Comparison of ENCODE assay signal across 34 mouse cellular contexts in genomic region chr9:114922209-114922608, GRCm38 (mm10). TPM values are rescaled to one million over a fixed set of nuclear protein-coding genes. Genes with fewer than 3 reads are reported as not detected.
"Had no signal": no experiment of that assay in that cellular context is flagged by ENCODE, and none has a peak within 500 bp of the region (broad histone marks: within the 10 kb centered on the region; RNA-seq: fewer than 3 reads in every experiment).

No protein-coding gene starts in this region.

- H3K27me3 ChIP-seq: heart, embryonic 12.5 days; heart, embryonic 13.5 days; heart, embryonic 15.5 days; hindbrain, embryonic 12.5 days; hindbrain, embryonic 13.5 days; hindbrain, embryonic 15.5 days; intestine, embryonic 15.5 days; kidney, embryonic 15.5 days had no signal

- H3K4me1 ChIP-seq: hindbrain, embryonic 15.5 days; intestine, embryonic 15.5 days had no signal

- H3K4me2 ChIP-seq: heart, embryonic 11.5 days; heart, embryonic 12.5 days; heart, embryonic 13.5 days; heart, embryonic 15.5 days; hindbrain, embryonic 12.5 days; hindbrain, embryonic 13.5 days; hindbrain, embryonic 14.5 days; hindbrain, embryonic 15.5 days; intestine, embryonic 15.5 days; kidney, embryonic 15.5 days had no signal

- H3K9me3 ChIP-seq: heart, embryonic 10.5 days; heart, embryonic 12.5 days; heart, embryonic 13.5 days; heart, embryonic 15.5 days; hindbrain, embryonic 10.5 days; hindbrain, embryonic 12.5 days; hindbrain, embryonic 13.5 days; hindbrain, embryonic 15.5 days; intestine, embryonic 15.5 days; kidney, embryonic 15.5 days had no signal

- ATAC-seq: hindbrain, embryonic 16.5 days; hindbrain, postnatal 0 days; inflammation-experienced regulatory T-cells, adult 6 months; intestine, embryonic 15.5 days; intestine, embryonic 16.5 days; intestine, postnatal 0 days had no signal

- H3K36me3 ChIP-seq: heart, embryonic 15.5 days had no signal

- H3K27ac ChIP-seq: heart, embryonic 10.5 days; heart, embryonic 13.5 days; heart, embryonic 15.5 days; hindbrain, embryonic 10.5 days; hindbrain, embryonic 12.5 days; hindbrain, embryonic 13.5 days; hindbrain, embryonic 14.5 days; hindbrain, embryonic 15.5 days; hindbrain, postnatal 0 days; intestine, embryonic 15.5 days; kidney, embryonic 15.5 days; kidney, postnatal 0 days; layer of hippocampus, adult 2 months had no signal

- H3K9ac ChIP-seq: heart, embryonic 12.5 days; heart, embryonic 13.5 days; heart, embryonic 15.5 days; hindbrain, embryonic 12.5 days; hindbrain, embryonic 13.5 days; hindbrain, embryonic 14.5 days; hindbrain, embryonic 15.5 days; intestine, embryonic 15.5 days; kidney, embryonic 15.5 days had no signal

- DNase-seq: heart, postnatal 10 days; heart, postnatal 36 days; heart, postnatal 4 days; kidney, adult 11 months; kidney, adult 18-20 months; kidney, adult 2 months; kidney, adult 8-10 months; kidney, adult 9 months; kidney, postnatal 10 days; kidney, postnatal 14 days; kidney, postnatal 25 days; kidney, postnatal 36 days; kidney, postnatal 4 days; layer of hippocampus, adult 9-11 months; layer of hippocampus, postnatal 36 days had no signal

- H3K4me3 ChIP-seq: heart, embryonic 10.5 days; heart, embryonic 12.5 days; heart, embryonic 13.5 days; heart, embryonic 15.5 days; hindbrain, embryonic 10.5 days; hindbrain, embryonic 12.5 days; hindbrain, embryonic 13.5 days; hindbrain, embryonic 15.5 days; intestine, embryonic 15.5 days; kidney, embryonic 15.5 days; layer of hippocampus, adult 2 months had no signal

RNA-seq across cellular contexts. Expression of gene Osbpl10, which starts 56.2 kb away (rescaled TPM):
- polyA plus RNA-seq: inflammation-experienced regulatory T-cells, adult 6 months had no signal
